Mouse (Mus musculus): ENCODE data around the gene Taar8a. TPM values are rescaled to one million over a fixed set of nuclear protein-coding genes. Genes with fewer than 3 reads are reported as not detected.
"Not testable (repeated sequence)": the region's sequence is repeated elsewhere in the genome, so short reads cannot be mapped to it uniquely, and the experiment has no call there.

Gene Taar8a
- polyA plus RNA-seq, 1 experiment from 2014 or later = not detected

GRCm38 (mm10) chr10:24092194-24092593 lies 15.9 kb downstream of the Taar8a start, which contains the start of gene Taar8b:
TSS of gene Taar8b (minus strand) at chr10:24092294.
- 76% methylated on average over 2 of the region's 2 CpGs for WGBS
- Histone ChIP-seq H3K4me1 (replicated peaks) (no peaks in the 10 kb centered on the region), H3K27me3 (no peaks in the 10 kb centered on the region), H3K9me3 (no peaks in the 10 kb centered on the region), H3K36me3 (no peaks in the 10 kb centered on the region), H3K4me3 (no peak within 1 kb of the TSS), H3K9ac (no peak within 1 kb of the TSS), H3K27ac (no peak within 1 kb of the TSS), H3K4me2 (no peak within 1 kb of the TSS)
- no peak for ATAC-seq (ENCODE audit: low FRiP score)

- not testable (repeated sequence) for H3K27ac ChIP-seq; H3K4me1 ChIP-seq (replicated peaks); H3K4me3 ChIP-seq; H3K9me3 ChIP-seq; ATAC-seq (ENCODE audit: low FRiP score); H3K4me2 ChIP-seq; H3K36me3 ChIP-seq; H3K9ac ChIP-seq; H3K27me3 ChIP-seq
- 66% methylated on average over 2 of the region's 2 CpGs for WGBS
Observed at GRCm38 (mm10) chr10:24097010-24097409, 20.7 kb downstream of the Taar8a start.

GRCm38 (mm10) chr10:24101812-24102211 lies 25.5 kb downstream of the Taar8a start, which contains the start of gene Taar8c:
TSS of gene Taar8c (minus strand) at chr10:24101912.
- H3K4me3 ChIP-seq; H3K27ac ChIP-seq; H3K4me2 ChIP-seq; H3K9me3 ChIP-seq; H3K27me3 ChIP-seq; H3K36me3 ChIP-seq; H3K9ac ChIP-seq; H3K4me1 ChIP-seq (replicated peaks); ATAC-seq (ENCODE audit: low FRiP score): not testable (repeated sequence)
- WGBS = 93% methylated on average over 1 of the region's 3 CpGs

- H3K4me2 ChIP-seq; H3K4me1 ChIP-seq (replicated peaks); H3K27me3 ChIP-seq; H3K4me3 ChIP-seq; ATAC-seq (ENCODE audit: low FRiP score); H3K27ac ChIP-seq; H3K9me3 ChIP-seq; H3K36me3 ChIP-seq; H3K9ac ChIP-seq: not testable (repeated sequence)
- 53% methylated on average over 1 of the region's 1 CpGs for WGBS
Observed at GRCm38 (mm10) chr10:24103299-24103698, 27.0 kb downstream of the Taar8a start.

- 74% methylated on average over 5 of the region's 5 CpGs for WGBS
- no peak for ATAC-seq (ENCODE audit: low FRiP score)
- Histone ChIP-seq H3K27me3 (no peaks in the 10 kb centered on the region), H3K4me1 (replicated peaks) (no peaks in the 10 kb centered on the region), H3K36me3 (no peaks in the 10 kb centered on the region), H3K9me3 (no peaks in the 10 kb centered on the region), H3K4me2 (no peak overlapping the region), H3K27ac (no peak overlapping the region), H3K9ac (no peak overlapping the region), H3K4me3 (no peak overlapping the region)
Observed at GRCm38 (mm10) chr10:24107747-24108146, 31.4 kb downstream of the Taar8a start.

GRCm38 (mm10) chr10:24108236-24108635 lies 31.9 kb downstream of the Taar8a start:
- no peaks in the 10 kb centered on the region for H3K27me3 ChIP-seq
- WGBS = 68% methylated on average over 3 of the region's 3 CpGs
- H3K27ac ChIP-seq = no peak overlapping the region
- no peaks in the 10 kb centered on the region for H3K4me1 ChIP-seq (replicated peaks)
- no peak for ATAC-seq (ENCODE audit: low FRiP score)
- H3K4me3 ChIP-seq = no peak overlapping the region
- no peaks in the 10 kb centered on the region for H3K9me3 ChIP-seq
- H3K4me2 ChIP-seq = no peak overlapping the region
- H3K9ac ChIP-seq = no peak overlapping the region
- no peaks in the 10 kb centered on the region for H3K36me3 ChIP-seq

GRCm38 (mm10) chr10:24109434-24109833 lies 33.1 kb downstream of the Taar8a start, which contains the start of gene Taar9:
TSS of gene Taar9 (minus strand) at chr10:24109534.
- not testable (repeated sequence) for H3K4me1 ChIP-seq (replicated peaks); H3K27ac ChIP-seq; H3K27me3 ChIP-seq; H3K36me3 ChIP-seq; H3K9me3 ChIP-seq; H3K4me2 ChIP-seq; H3K9ac ChIP-seq; H3K4me3 ChIP-seq; ATAC-seq (ENCODE audit: low FRiP score)
- 89% methylated on average over 8 of the region's 8 CpGs for WGBS

- no peak overlapping the region for H3K4me2 ChIP-seq
- H3K27me3 ChIP-seq = no peaks in the 10 kb centered on the region
- no peak for ATAC-seq (ENCODE audit: low FRiP score)
- WGBS = 57% methylated on average over 6 of the region's 6 CpGs
- H3K9me3 ChIP-seq = 0 out of 2 replicates have a peak, but pooled peaks cover 4% of the 10 kb centered on the region
- no peaks in the 10 kb centered on the region for H3K36me3 ChIP-seq
- H3K4me1 ChIP-seq (replicated peaks) = no peaks in the 10 kb centered on the region
- no peak overlapping the region for H3K4me3 ChIP-seq
- no peak overlapping the region for H3K9ac ChIP-seq
- H3K27ac ChIP-seq = no peak overlapping the region
Observed at GRCm38 (mm10) chr10:24111116-24111778, 34.9 kb downstream of the Taar8a start.

Other genes starting within 250 kb of the Taar8a start
- not detected in 2 replicates for gene Vnn3, start 225.0 kb upstream of the Taar8a start, polyA plus RNA-seq (2015; fragmentation: Nextera tagmentation; extraction: Ambion mirVana)
- 0.09 and 0.21 TPM in 2 replicates for gene Vnn1, start 181.8 kb upstream of the Taar8a start, polyA plus RNA-seq (2015; fragmentation: Nextera tagmentation; extraction: Ambion mirVana)
- not detected in 2 replicates for gene Taar1, start 156.1 kb upstream of the Taar8a start, polyA plus RNA-seq (2015; fragmentation: Nextera tagmentation; extraction: Ambion mirVana)
- not detected in 2 replicates for gene Taar2, start 137.9 kb upstream of the Taar8a start, polyA plus RNA-seq (2015; fragmentation: Nextera tagmentation; extraction: Ambion mirVana)
- gene Taar3, start 126.9 kb upstream of the Taar8a start, polyA plus RNA-seq (2015; fragmentation: Nextera tagmentation; extraction: Ambion mirVana) = not detected in 2 replicates
- not detected in 2 replicates for gene Taar4, start 116.0 kb upstream of the Taar8a start, polyA plus RNA-seq (2015; fragmentation: Nextera tagmentation; extraction: Ambion mirVana)
- gene Taar5, start 105.8 kb upstream of the Taar8a start, polyA plus RNA-seq (2015; fragmentation: Nextera tagmentation; extraction: Ambion mirVana) = not detected in 2 replicates
- not detected in 2 replicates for gene Taar6, start 90.9 kb upstream of the Taar8a start, polyA plus RNA-seq (2015; fragmentation: Nextera tagmentation; extraction: Ambion mirVana)
- not detected in 2 replicates for gene Taar7a, start 83.0 kb upstream of the Taar8a start, polyA plus RNA-seq (2015; fragmentation: Nextera tagmentation; extraction: Ambion mirVana)
- gene Taar7b, start 76.6 kb upstream of the Taar8a start, polyA plus RNA-seq (2015; fragmentation: Nextera tagmentation; extraction: Ambion mirVana) = not detected in 2 replicates
- gene Taar7d, start 49.3 kb upstream of the Taar8a start, polyA plus RNA-seq (2015; fragmentation: Nextera tagmentation; extraction: Ambion mirVana) = not detected in 2 replicates
- not detected in 2 replicates for gene Taar7e, start 38.9 kb upstream of the Taar8a start, polyA plus RNA-seq (2015; fragmentation: Nextera tagmentation; extraction: Ambion mirVana)
- not detected in 2 replicates for gene Taar7f, start 27.0 kb upstream of the Taar8a start, polyA plus RNA-seq (2015; fragmentation: Nextera tagmentation; extraction: Ambion mirVana)
- not detected in 2 replicates for gene Taar8b, start 15.8 kb downstream of the Taar8a start, polyA plus RNA-seq (2015; fragmentation: Nextera tagmentation; extraction: Ambion mirVana)
- not detected in 2 replicates for gene Taar8c, start 25.4 kb downstream of the Taar8a start, polyA plus RNA-seq (2015; fragmentation: Nextera tagmentation; extraction: Ambion mirVana)
- gene Taar9, start 33.0 kb downstream of the Taar8a start, polyA plus RNA-seq (2015; fragmentation: Nextera tagmentation; extraction: Ambion mirVana) = not detected in 2 replicates
- gene Stx7, start 72.8 kb downstream of the Taar8a start, polyA plus RNA-seq (2015; fragmentation: Nextera tagmentation; extraction: Ambion mirVana) = 273 and 279 TPM in 2 replicates
- 8.6 and 9.6 TPM in 2 replicates for gene Moxd1, start 147.0 kb downstream of the Taar8a start, polyA plus RNA-seq (2015; fragmentation: Nextera tagmentation; extraction: Ambion mirVana)

Measured in hindbrain, embryonic 13.5 days (tissue).